Mouse (Mus musculus) lung, postnatal 4 days (tissue): ENCODE data around the gene Leprot.

Source experiments
- DNase-seq, 2 experiments: peaks; one replicate each; pipeline ENCODE4 v3.0.0; 2021

Leprot gene

GRCm38 (mm10) chr4:101664766-101665165 is 17.2 kb downstream of the Leprot start:
- no peak for DNase-seq

GRCm38 (mm10) chr4:101669161-101669560 is 21.6 kb downstream of the Leprot start:
- no peak for DNase-seq

GRCm38 (mm10) chr4:101669811-101670210 is 22.3 kb downstream of the Leprot start:
- DNase-seq: no peak

DNA sequence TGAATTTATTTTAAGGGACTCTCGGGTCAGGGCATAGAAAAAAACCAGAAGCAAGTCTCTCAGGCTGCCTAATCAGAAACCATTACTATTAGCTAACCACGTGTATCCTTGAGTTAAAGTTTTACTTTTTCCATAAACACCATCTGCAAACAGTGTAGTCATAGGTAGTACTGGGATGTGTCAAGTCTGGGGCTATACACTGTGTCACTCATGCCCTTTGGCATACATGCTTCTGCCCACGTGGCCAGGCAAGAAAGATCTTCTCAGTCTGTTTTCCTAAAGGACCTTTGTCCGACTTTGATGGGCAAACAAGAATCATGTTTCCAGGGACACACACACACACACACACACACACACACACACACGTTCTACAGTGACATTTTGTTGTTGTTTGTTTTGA is 27.3 kb downstream of the Leprot start:
- no peak for DNase-seq

GRCm38 (mm10) chr4:101675726-101676125 is 28.2 kb downstream of the Leprot start:
- peak; percentile 38 to 59 for DNase-seq

DNA sequence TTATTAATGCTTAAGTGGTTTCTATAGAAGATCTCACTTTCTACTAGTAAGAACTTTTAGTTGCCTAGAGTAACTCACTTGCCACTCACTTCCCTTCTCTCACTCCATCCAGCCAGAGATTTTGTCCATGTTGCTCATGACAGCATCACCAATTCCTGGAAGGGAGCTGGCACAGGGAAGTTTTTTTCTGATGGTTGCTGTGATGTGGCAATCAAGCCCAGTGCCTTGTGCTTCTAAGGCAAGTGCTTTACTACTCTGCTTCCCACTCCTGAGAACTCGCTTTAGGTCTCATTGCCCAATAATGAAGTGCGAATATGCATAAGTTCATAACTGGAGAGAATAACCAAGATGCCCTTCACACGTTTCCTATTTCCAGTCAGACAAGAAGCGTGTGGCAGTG is 35.1 kb downstream of the Leprot start:
- no peak for DNase-seq

DNA sequence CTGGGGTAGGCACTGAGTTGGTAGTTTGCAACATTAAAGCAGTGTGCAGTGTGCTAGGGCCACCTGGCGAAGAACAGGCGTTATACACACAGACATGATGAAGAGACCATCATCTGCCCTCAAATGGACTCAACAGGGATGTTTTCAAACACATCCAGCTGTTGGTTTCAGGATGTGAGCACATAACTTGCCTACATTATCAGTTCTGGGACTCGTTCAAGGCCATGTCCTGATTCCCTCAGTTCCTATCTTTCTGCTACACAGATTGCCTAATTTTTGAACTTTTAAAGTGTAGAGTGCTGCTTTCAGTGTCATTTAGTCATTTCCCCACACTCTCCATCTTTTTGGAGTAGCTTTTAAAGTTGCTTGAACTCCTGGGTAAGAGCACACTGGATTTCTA is 35.6 kb downstream of the Leprot start:
- no peak for DNase-seq

- DNase-seq: no peak
Measured at GRCm38 (mm10) chr4:101684821-101685220, 37.3 kb downstream of the Leprot start.

- no peak for DNase-seq
Measured at GRCm38 (mm10) chr4:101686227-101686810, 38.8 kb downstream of the Leprot start.

- DNase-seq: no peak
Measured at GRCm38 (mm10) chr4:101689241-101689640, 41.7 kb downstream of the Leprot start.

GRCm38 (mm10) chr4:101689645-101690044 is 42.1 kb downstream of the Leprot start:
- no peak for DNase-seq

- DNase-seq: peak; percentile 35 to 69
Measured at GRCm38 (mm10) chr4:101692892-101693291, 45.4 kb downstream of the Leprot start.

- DNase-seq: peak; percentile 62 to 67
Measured at GRCm38 (mm10) chr4:101694529-101694928, 47.0 kb downstream of the Leprot start.

- DNase-seq: no peak
Measured at GRCm38 (mm10) chr4:101697236-101697635, 49.7 kb downstream of the Leprot start.

DNA sequence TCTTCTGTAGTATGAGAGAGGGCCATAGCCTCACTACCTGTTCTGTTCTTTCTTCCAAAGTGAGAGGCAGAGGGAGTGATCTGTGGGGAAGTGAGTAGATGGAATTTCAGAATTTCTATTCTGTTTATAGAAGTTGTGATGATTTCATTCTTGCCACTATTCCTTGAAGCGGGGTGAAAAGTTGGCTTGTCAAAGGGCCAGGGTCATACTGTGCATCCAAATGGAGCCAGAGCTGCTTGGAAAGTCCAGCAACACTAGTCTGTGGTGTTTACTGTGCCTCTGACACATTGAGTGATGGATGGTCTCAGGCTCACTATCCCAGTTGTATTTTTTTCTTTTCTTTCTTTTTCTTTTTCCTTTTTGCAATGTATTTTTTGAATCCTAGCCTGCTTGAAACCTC is 51.9 kb downstream of the Leprot start:
- peak; percentile 11 to 48 for DNase-seq

- peak in 1 of 2 experiments; percentile 32 for DNase-seq
Measured at GRCm38 (mm10) chr4:101700892-101701640, 53.5 kb downstream of the Leprot start.

GRCm38 (mm10) chr4:101705325-101705724 is 57.8 kb downstream of the Leprot start:
- no peak for DNase-seq

GRCm38 (mm10) chr4:101707234-101707633 is 59.7 kb downstream of the Leprot start:
- DNase-seq: no peak

DNA sequence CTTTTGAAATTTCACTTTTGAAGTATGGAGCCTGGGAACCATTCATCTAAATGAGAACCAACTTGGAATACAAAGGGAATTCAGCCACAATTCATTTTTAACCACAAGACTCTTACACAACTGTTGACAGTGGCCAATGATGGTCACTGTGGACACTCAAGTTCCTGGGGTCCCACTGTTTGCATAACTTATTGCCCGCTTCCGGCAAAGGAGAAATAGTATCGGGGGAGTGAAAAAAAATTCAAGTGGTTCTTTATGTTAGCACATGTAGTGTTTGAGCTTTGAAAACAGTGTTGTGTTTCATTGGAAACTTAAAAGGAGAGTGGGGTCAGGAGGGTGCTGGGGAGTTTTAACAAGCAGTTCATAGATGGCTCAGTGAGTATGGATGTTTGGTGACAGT is 60.4 kb downstream of the Leprot start:
- DNase-seq: no peak
